Mouse (Mus musculus) embryonic fibroblast, embryonic 13.5 days (primary cell): ENCODE data around the gene Spice1. TPM values are rescaled to one million over a fixed set of nuclear protein-coding genes. Genes with fewer than 3 reads are reported as not detected.

Experiments used
- H3K27ac ChIP-seq: 2 replicates; pipeline ENCODE4 v1.5.1; 2012; ENCODE audit warnings: low read length, control low read depth, inconsistent platforms; ENCODE audit not compliant: insufficient read depth
- H3K4me1 ChIP-seq: 2 replicates; pipeline ENCODE4 v1.6.1; 2011; ENCODE audit warnings: low read length; ENCODE audit not compliant: control insufficient read depth, insufficient read depth
- H3K4me3 ChIP-seq: 2 replicates; pipeline ENCODE4 v1.5.1; 2011; ENCODE audit warnings: mild to moderate bottlenecking, control low read depth, low read length; ENCODE audit not compliant: insufficient read depth
- CTCF ChIP-seq: IDR thresholded peaks from 2 replicates; pipeline ENCODE4 v1.5.1; 2011; ENCODE audit warnings: mild to moderate bottlenecking, control low read depth, low read length, moderate library complexity, borderline replicate concordance; ENCODE audit not compliant: insufficient read depth
- POLR2A ChIP-seq: IDR thresholded peaks from 2 replicates; pipeline ENCODE4 v1.6.1; 2011; ENCODE audit warnings: low read depth, mild to moderate bottlenecking, control low read depth, low read length, moderate library complexity
- polyA plus RNA-seq: library from polyadenylated mRNA; stranded (reverse); fragments of >200 nt; gene quantifications from 2 replicates; pipeline ENCODE4 v1.2.4, GENCODE M21; 2011; ENCODE audit warnings: low read depth; ENCODE audit not compliant: missing spikeins, insufficient read length

The Spice1 gene
- polyA plus RNA-seq, 1 experiment, result 25.4 TPM

GRCm38 (mm10) chr16:44408290-44408689 lies 61.4 kb downstream of the Spice1 start:
- H3K27ac ChIP-seq, result no peak overlapping the region
- H3K4me3 ChIP-seq, result no peak overlapping the region
- no peak for TF ChIP-seq CTCF
- no peak for TF ChIP-seq POLR2A
- no peaks in the 10 kb centered on the region for H3K4me1 ChIP-seq

GRCm38 (mm10) chr16:44410176-44410575 lies 63.3 kb downstream of the Spice1 start:
- Histone ChIP-seq H3K4me1 (no peaks in the 10 kb centered on the region), H3K27ac (no peak overlapping the region), H3K4me3 (no peak overlapping the region)
- TF ChIP-seq CTCF, result no peak
- no peak for TF ChIP-seq POLR2A

DNA sequence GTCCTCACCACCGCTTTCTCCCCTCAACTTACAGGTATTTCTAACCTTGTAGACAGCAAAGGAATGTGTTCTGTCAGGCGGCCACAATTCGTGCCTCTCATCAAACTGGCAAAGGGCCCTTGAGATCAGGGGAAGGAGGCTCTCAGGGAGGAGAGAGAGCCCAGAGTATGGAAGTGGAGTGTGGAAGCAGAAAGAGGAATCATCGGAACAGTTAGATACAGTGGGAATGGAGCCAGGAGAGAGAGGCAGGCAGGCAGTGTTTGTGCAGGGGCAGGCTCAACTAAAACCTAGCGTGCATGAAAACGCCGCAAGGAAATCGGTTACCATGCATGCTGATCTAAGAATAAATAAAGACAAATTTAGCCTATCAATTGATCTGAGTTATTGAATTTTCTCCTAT lies 70.7 kb downstream of the Spice1 start:
- Histone ChIP-seq H3K4me1 (no peaks in the 10 kb centered on the region), H3K27ac (no peak overlapping the region), H3K4me3 (no peak overlapping the region)
- no peak for TF ChIP-seq POLR2A
- no peak for TF ChIP-seq CTCF

GRCm38 (mm10) chr16:44421735-44422134 lies 74.8 kb downstream of the Spice1 start:
- no peak for TF ChIP-seq POLR2A
- TF ChIP-seq CTCF, result no peak
- H3K4me1 ChIP-seq, result no peaks in the 10 kb centered on the region
- H3K4me3 ChIP-seq, result no peak overlapping the region

DNA sequence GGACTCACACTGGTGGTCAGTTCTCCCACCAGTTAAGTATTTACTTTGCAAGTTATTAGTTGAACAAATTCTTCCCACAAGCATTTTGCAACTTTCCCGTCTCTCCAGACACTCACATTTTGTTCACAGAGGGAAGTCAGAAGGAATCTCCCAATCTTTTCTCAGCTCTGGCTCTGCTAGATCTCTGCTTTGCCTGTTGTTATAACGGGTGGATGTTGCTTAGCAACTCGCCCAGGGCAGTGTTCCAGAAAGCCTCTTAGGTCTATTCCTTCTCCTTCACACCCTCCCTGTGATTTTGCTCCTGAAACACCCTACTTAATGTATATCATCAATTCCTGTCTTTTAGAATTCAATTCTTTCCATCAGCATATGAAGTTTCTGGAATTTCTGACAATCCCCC lies 76.6 kb downstream of the Spice1 start:
- no peak for TF ChIP-seq POLR2A
- TF ChIP-seq CTCF, result no peak
- H3K27ac ChIP-seq, result no peak overlapping the region

More at GRCm38 (mm10) chr16:44421735-44422134, 74.8 kb downstream of the Spice1 start:
- no peak overlapping the region for H3K27ac ChIP-seq

DNA sequence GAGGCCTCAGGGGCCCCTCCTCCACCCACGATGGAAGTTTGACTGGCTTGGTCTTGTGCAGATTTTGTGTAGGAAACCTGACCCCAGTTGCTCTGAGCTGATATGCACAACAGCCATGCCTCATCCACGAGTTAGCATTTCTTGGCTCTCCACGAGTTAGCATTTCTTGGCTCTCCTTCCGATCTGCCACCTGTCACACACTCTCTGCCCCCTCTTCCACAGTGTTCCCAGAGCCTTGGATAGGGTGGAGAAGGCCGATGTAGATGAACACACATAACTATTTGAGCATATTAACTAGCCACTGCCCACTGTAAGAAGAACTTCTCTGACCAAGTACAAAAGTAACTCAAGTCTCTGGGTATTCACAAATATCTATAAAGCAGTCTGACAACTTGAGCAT lies 81.5 kb downstream of the Spice1 start:
- Histone ChIP-seq H3K27ac (no peak overlapping the region), H3K4me3 (no peak overlapping the region), H3K4me1 (no peaks in the 10 kb centered on the region)
- TF ChIP-seq CTCF, result no peak

More for the DNA sequence above, 76.6 kb downstream of the Spice1 start:
- Histone ChIP-seq H3K4me1 (no peaks in the 10 kb centered on the region), H3K4me3 (no peak overlapping the region)

- Histone ChIP-seq H3K4me3 (no peak overlapping the region), H3K4me1 (no peaks in the 10 kb centered on the region), H3K27ac (no peak overlapping the region)
- TF ChIP-seq POLR2A (no peak), CTCF (no peak)
These were observed 83.1 kb downstream of the Spice1 start for GRCm38 (mm10) chr16:44430021-44430420.

DNA sequence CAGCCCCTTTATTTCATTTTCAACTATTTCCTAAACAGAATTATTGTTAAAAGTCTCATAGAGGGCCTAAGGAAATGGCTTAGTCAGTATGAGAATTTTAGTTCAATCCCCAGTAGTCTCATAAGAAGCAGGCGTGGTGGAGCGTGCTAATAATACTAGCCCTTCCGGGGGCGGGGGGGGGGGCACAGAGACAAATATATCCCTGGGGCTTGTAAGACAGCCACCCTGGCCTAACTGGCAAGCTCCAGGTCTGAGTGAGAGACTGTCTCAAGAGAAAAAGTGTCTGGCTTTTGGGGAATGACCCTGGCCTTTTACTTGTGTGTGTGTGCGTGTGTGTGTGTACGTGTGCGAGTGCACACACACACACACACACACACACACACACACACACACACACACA lies 88.0 kb downstream of the Spice1 start:
- H3K4me3 ChIP-seq, result no peak overlapping the region
- no peak overlapping the region for H3K27ac ChIP-seq
- H3K4me1 ChIP-seq, result no peaks in the 10 kb centered on the region
- TF ChIP-seq CTCF, result no peak
- no peak for TF ChIP-seq POLR2A

- Histone ChIP-seq H3K4me3 (no peak overlapping the region), H3K27ac (no peak overlapping the region), H3K4me1 (no peaks in the 10 kb centered on the region)
- TF ChIP-seq POLR2A (no peak), CTCF (no peak)
These were observed 88.6 kb downstream of the Spice1 start for GRCm38 (mm10) chr16:44435481-44435880.

Other genes with a start within 250 kb of the Spice1 start
- gene Atp6v1a, start 207.4 kb upstream of the Spice1 start, polyA plus RNA-seq, result 82.2 and 95.8 TPM in 2 replicates
- gene Naa50, start 207.3 kb upstream of the Spice1 start, polyA plus RNA-seq, result 88.7 and 110 TPM in 2 replicates
- gene Usf3, start 173.9 kb upstream of the Spice1 start, polyA plus RNA-seq, result 15.4 and 15.8 TPM in 2 replicates
- gene Sidt1, start 13.9 kb upstream of the Spice1 start, polyA plus RNA-seq, result not detected in 2 replicates
- gene Cfap44, start 47.7 kb downstream of the Spice1 start, polyA plus RNA-seq, result not detected in 2 replicates
- 13.7 and 30.6 TPM in 2 replicates for gene Boc, start 211.8 kb downstream of the Spice1 start, polyA plus RNA-seq